Mouse (Mus musculus): Measurements from ENCODE around the gene Mapk12. TPM values are rescaled to one million over a fixed set of nuclear protein-coding genes. Genes with fewer than 3 reads are reported as not detected.

Mapk12 gene
- polyA plus RNA-seq, 1 experiment from 2014 or later, result 4.7 TPM

- Histone ChIP-seq H3K4me2 (peak overlapping the region; percentile 92), H3K27me3 (replicated peaks) (no peaks in the 10 kb centered on the region), H3K9ac (no peak overlapping the region), H3K4me1 (peaks cover 82% of the 10 kb centered on the region), H3K9me3 (no peaks in the 10 kb centered on the region), H3K27ac (peak overlapping the region; percentile 95), H3K4me3 (replicated peaks) (peak overlapping the region; percentile 86), H3K36me3 (no peaks in the 10 kb centered on the region)
- 48% methylated on average over 4 of the region's 4 CpGs for WGBS
- no peak for ATAC-seq (ENCODE audit: insufficient read depth, low FRiP score, low read depth)
These were observed 37.2 kb upstream of the Mapk12 start for GRCm38 (mm10) chr15:89177576-89178259.

GRCm38 (mm10) chr15:89177121-89177520 is 36.6 kb upstream of the Mapk12 start:
- peak overlapping the region; percentile 92 for H3K4me2 ChIP-seq
- H3K36me3 ChIP-seq, result no peaks in the 10 kb centered on the region
- ATAC-seq (ENCODE audit: insufficient read depth, low FRiP score, low read depth), result no peak
- WGBS, result 7% methylated on average over 5 of the region's 5 CpGs
- H3K9me3 ChIP-seq, result no peaks in the 10 kb centered on the region
- H3K4me1 ChIP-seq, result peaks cover 82% of the 10 kb centered on the region
- no peaks in the 10 kb centered on the region for H3K27me3 ChIP-seq (replicated peaks)
- peak overlapping the region; percentile 12; the same call in 1 of the 2 replicates for H3K4me3 ChIP-seq (replicated peaks)
- H3K27ac ChIP-seq, result peak overlapping the region; percentile 95
- H3K9ac ChIP-seq, result no peak overlapping the region

- H3K27me3 ChIP-seq (replicated peaks), result no peaks in the 10 kb centered on the region
- peak overlapping the region; percentile 11; the same call in 1 of the 2 replicates for H3K4me2 ChIP-seq
- peaks cover 89% of the 10 kb centered on the region for H3K4me1 ChIP-seq
- H3K27ac ChIP-seq, result peak overlapping the region; percentile 38
- H3K9ac ChIP-seq, result no peak overlapping the region
- no peak overlapping the region for H3K4me3 ChIP-seq (replicated peaks)
- no peaks in the 10 kb centered on the region for H3K9me3 ChIP-seq
- no peaks in the 10 kb centered on the region for H3K36me3 ChIP-seq
- 66% methylated on average over 13 of the region's 13 CpGs for WGBS
- ATAC-seq (ENCODE audit: insufficient read depth, low FRiP score, low read depth), result no peak
These were observed 35.1 kb upstream of the Mapk12 start for GRCm38 (mm10) chr15:89175411-89176155.

GRCm38 (mm10) chr15:89174889-89175339 is 34.4 kb upstream of the Mapk12 start:
- 53% methylated on average over 11 of the region's 11 CpGs for WGBS
- H3K9me3 ChIP-seq, result no peaks in the 10 kb centered on the region
- no peak overlapping the region for H3K4me3 ChIP-seq (replicated peaks)
- peak overlapping the region; percentile 99; the same call in 1 of the 2 replicates for H3K4me2 ChIP-seq
- H3K4me1 ChIP-seq, result peaks cover 96% of the 10 kb centered on the region
- peak overlapping the region; percentile 38; the same call in 1 of the 2 replicates for H3K27ac ChIP-seq
- no peaks in the 10 kb centered on the region for H3K27me3 ChIP-seq (replicated peaks)
- H3K36me3 ChIP-seq, result no peaks in the 10 kb centered on the region
- ATAC-seq (ENCODE audit: insufficient read depth, low FRiP score, low read depth), result no peak
- no peak overlapping the region for H3K9ac ChIP-seq

- Histone ChIP-seq H3K36me3 (no peaks in the 10 kb centered on the region), H3K4me3 (replicated peaks) (peak overlapping the region; percentile 54), H3K27me3 (replicated peaks) (no peaks in the 10 kb centered on the region), H3K9ac (peak overlapping the region; percentile 61; the same call in 1 of the 2 replicates), H3K4me1 (peaks cover 99% of the 10 kb centered on the region), H3K9me3 (no peaks in the 10 kb centered on the region), H3K4me2 (peak overlapping the region; percentile 99), H3K27ac (peak overlapping the region; percentile 42)
- WGBS, result under 1% methylated on average over 15 of the region's 15 CpGs
- peak; percentile 47; the same call in 1 of the 2 replicates for ATAC-seq (ENCODE audit: insufficient read depth, low FRiP score, low read depth)
These were observed 33.4 kb upstream of the Mapk12 start for GRCm38 (mm10) chr15:89173906-89174214.

GRCm38 (mm10) chr15:89173024-89173905 is 32.8 kb upstream of the Mapk12 start:
- peaks cover 95% of the 10 kb centered on the region for H3K4me1 ChIP-seq
- H3K4me2 ChIP-seq, result peak overlapping the region; percentile 99
- no peaks in the 10 kb centered on the region for H3K27me3 ChIP-seq (replicated peaks)
- no peaks in the 10 kb centered on the region for H3K36me3 ChIP-seq
- WGBS, result under 1% methylated on average over 65 of the region's 65 CpGs
- H3K4me3 ChIP-seq (replicated peaks), result peak overlapping the region; percentile 54
- no peak; the same call in 1 of the 2 replicates for ATAC-seq (ENCODE audit: insufficient read depth, low FRiP score, low read depth)
- H3K9me3 ChIP-seq, result no peaks in the 10 kb centered on the region
- peak overlapping the region; percentile 42 for H3K27ac ChIP-seq
- peak overlapping the region; percentile 61 for H3K9ac ChIP-seq

GRCm38 (mm10) chr15:89172276-89172935 is 31.9 kb upstream of the Mapk12 start:
- H3K36me3 ChIP-seq, result peaks cover 8% of the 10 kb centered on the region
- no peaks in the 10 kb centered on the region for H3K27me3 ChIP-seq (replicated peaks)
- H3K27ac ChIP-seq, result peak overlapping the region; percentile 42; the same call in 1 of the 2 replicates
- peak overlapping the region; percentile 54 for H3K4me3 ChIP-seq (replicated peaks)
- WGBS, result 45% methylated on average over 17 of the region's 17 CpGs
- H3K4me2 ChIP-seq, result peak overlapping the region; percentile 99
- H3K9ac ChIP-seq, result no peak overlapping the region
- no peaks in the 10 kb centered on the region for H3K9me3 ChIP-seq
- peaks cover 86% of the 10 kb centered on the region for H3K4me1 ChIP-seq
- no peak for ATAC-seq (ENCODE audit: insufficient read depth, low FRiP score, low read depth)

- no peak overlapping the region for H3K27ac ChIP-seq
These were observed 31.1 kb upstream of the Mapk12 start for GRCm38 (mm10) chr15:89171526-89172051.

GRCm38 (mm10) chr15:89170102-89170501 is 29.6 kb upstream of the Mapk12 start:
- Histone ChIP-seq H3K27ac (peak overlapping the region; percentile 74), H3K36me3 (peaks cover 31% of the 10 kb centered on the region), H3K4me3 (replicated peaks) (no peak overlapping the region), H3K4me2 (no peak overlapping the region), H3K27me3 (replicated peaks) (no peaks in the 10 kb centered on the region), H3K4me1 (peaks cover 64% of the 10 kb centered on the region), H3K9ac (no peak overlapping the region), H3K9me3 (no peaks in the 10 kb centered on the region)
- no peak for ATAC-seq (ENCODE audit: insufficient read depth, low FRiP score, low read depth)
- 32% methylated on average over 3 of the region's 3 CpGs for WGBS

More at GRCm38 (mm10) chr15:89171526-89172051, 31.1 kb upstream of the Mapk12 start:
- Histone ChIP-seq H3K4me1 (peaks cover 78% of the 10 kb centered on the region), H3K9me3 (no peaks in the 10 kb centered on the region), H3K4me3 (replicated peaks) (no peak overlapping the region), H3K27me3 (replicated peaks) (no peaks in the 10 kb centered on the region), H3K4me2 (no peak overlapping the region), H3K36me3 (peaks cover 16% of the 10 kb centered on the region), H3K9ac (no peak overlapping the region)
- WGBS, result 83% methylated on average over 5 of the region's 5 CpGs
- no peak for ATAC-seq (ENCODE audit: insufficient read depth, low FRiP score, low read depth)

GRCm38 (mm10) chr15:89169431-89169830 is 28.9 kb upstream of the Mapk12 start:
- Histone ChIP-seq H3K4me1 (peaks cover 57% of the 10 kb centered on the region), H3K9me3 (no peaks in the 10 kb centered on the region), H3K4me2 (peak overlapping the region; percentile 29), H3K36me3 (peaks cover 37% of the 10 kb centered on the region), H3K4me3 (replicated peaks) (no peak overlapping the region), H3K27me3 (replicated peaks) (no peaks in the 10 kb centered on the region), H3K9ac (no peak overlapping the region), H3K27ac (peak overlapping the region; percentile 74)
- peak; percentile 77 for ATAC-seq (ENCODE audit: insufficient read depth, low FRiP score, low read depth)
- WGBS, result 13% methylated on average over 10 of the region's 10 CpGs

GRCm38 (mm10) chr15:89168922-89169321 is 28.4 kb upstream of the Mapk12 start:
- Histone ChIP-seq H3K27me3 (replicated peaks) (no peaks in the 10 kb centered on the region), H3K4me1 (peaks cover 52% of the 10 kb centered on the region), H3K9ac (no peak overlapping the region), H3K36me3 (peaks cover 42% of the 10 kb centered on the region), H3K4me2 (peak overlapping the region; percentile 29), H3K9me3 (no peaks in the 10 kb centered on the region), H3K4me3 (replicated peaks) (no peak overlapping the region), H3K27ac (peak overlapping the region; percentile 74)
- ATAC-seq (ENCODE audit: insufficient read depth, low FRiP score, low read depth), result no peak
- 39% methylated on average over 10 of the region's 10 CpGs for WGBS
